Mouse (Mus musculus) left cerebral cortex, postnatal 10 days (tissue): Measurements from ENCODE around the gene Cd209d. TPM values are rescaled to one million over a fixed set of nuclear protein-coding genes. Genes with fewer than 3 reads are reported as not detected.
A peak's percentile ranks its signal among the peaks of the same experiment; 100 is the strongest.
"Not testable (repeated sequence)": the region's sequence is repeated elsewhere in the genome, so short reads cannot be mapped to it uniquely, and the experiment has no call there.

Source experiments
- DNase-seq, 2 experiments: peaks; one replicate each; pipeline ENCODE4 v3.0.0; 2021 to 2022; ENCODE audit warnings: low spot score in 2 of 2, mixed read lengths in 1 of 2; ENCODE audit errors: extremely low spot score in 1 of 2
- intact Hi-C: fragments of 180-260 bp; cut with DNase I; formaldehyde crosslinking; loops from one replicate; pipeline ENCODE4 v1.15.1; 2025
- total RNA-seq, 2 experiments: library from RNA; stranded (reverse); gene quantifications; 2 replicates each; pipeline ENCODE4 v1.2.3; 2021

Cd209d gene
- total RNA-seq: not detected

DNA sequence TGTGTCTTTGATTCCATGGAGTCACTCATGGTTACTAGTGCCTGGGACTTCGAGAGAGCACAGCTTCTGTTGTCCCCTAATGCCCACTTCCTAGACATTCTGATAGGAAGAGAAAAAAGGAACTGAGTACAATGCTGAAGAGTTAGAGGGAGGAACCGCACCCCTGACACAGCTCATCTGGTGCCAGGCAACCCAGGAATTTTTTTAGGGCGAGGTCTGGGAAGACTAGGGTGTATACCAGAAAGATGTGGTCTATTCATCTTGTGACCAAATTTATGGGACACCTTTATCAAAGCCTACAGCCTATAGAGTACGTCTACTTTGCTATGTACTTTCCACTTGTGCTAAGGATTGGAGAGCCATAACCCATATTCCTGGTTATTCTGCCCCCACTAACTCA is at the start of gene Cd209d:
Gene Cd209d (minus strand): TSS at position 101 of the 400 bp plus-strand sequence.
- DNase-seq: no peak
- intact Hi-C loops: no loop called here

DNA sequence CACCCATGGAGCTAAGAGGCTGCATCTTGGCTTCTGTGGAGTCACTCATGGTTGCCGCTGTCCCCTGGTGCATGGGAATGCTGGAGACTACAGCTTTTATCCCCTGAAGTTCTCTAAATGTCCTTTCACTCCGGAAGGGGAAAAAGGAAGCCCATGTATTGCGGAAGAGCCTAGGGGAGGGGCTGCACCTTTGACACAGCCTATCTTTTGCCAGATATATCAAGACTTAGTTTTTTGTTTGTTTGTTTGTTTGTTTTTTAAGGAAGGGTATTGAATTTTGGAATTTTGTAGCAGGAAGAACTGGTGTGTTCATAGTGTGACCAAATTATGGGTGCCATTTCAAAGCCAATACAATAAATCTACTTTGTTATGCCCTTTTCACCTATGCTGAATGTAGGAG is 48.4 kb upstream of the Cd209d start, which contains the start of gene Cd209b:
Gene Cd209b (minus strand): TSS at position 101 of the 400 bp plus-strand sequence.
- intact Hi-C loops: no loop called here
- DNase-seq: no peak

DNA sequence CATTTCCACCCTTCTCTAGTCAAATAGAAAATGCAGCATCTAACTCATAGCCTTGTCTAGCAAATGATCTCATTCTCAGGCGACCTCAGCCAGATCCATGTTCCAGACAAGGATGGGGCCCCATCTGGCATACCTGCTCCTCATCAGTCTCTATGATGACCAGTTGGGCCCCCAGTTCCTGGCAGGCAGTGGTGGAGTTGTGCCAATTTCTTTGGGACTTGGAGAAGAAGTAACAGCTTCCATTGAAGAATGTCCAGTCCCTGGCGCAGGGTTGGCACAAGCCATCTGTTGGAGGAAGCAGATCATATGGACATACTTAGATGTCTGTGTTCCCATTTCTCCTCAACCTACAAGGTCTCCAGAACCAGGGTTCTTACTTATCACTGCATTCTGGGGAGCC is 2.2 kb downstream of the Cd209d start:
- peak in 1 of 2 experiments; percentile 19 for DNase-seq
- intact Hi-C loops: no loop called here

DNA sequence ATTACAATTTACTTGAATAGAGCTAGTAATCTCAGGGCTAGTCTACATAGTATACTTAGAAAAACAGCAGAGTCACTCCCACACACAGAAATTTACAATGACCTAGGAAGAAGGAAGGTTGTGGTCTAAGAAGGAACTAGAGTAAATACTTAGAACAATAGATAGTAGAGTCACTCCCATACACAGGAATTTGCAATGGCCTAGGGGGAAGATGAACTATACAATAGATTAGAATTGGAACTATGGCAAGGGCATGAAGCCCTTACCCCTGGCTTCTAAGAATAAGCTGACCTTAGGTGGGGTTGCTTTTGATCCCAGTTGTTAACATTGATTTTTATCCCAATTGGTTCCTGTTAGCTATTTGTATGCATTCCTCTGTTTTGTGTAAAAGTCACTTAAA is 15.6 kb downstream of the Cd209d start:
- DNase-seq, intact Hi-C loops: not testable (repeated sequence)

DNA sequence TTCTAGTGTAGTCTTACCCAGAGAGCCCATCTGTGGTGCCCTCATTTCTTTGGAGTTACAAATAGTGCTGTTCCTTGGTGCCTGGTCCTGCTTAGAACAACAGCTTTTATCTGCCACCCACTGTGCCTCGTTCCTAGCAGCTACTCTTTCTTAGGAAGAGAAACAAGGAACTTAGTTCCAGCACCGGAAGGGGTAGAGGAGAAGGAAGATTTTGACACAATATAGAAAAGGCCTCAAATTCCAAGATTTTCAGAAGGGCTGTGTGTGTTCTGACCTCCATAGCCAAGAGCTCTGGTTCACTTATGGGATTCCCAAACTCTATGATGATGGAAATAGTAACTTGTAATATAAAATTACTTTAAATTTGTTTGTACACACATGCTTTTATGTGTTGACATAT is 24.1 kb downstream of the Cd209d start, which contains the start of gene Cd209e:
Gene Cd209e (minus strand): TSS at position 101 of the 400 bp plus-strand sequence.
- intact Hi-C loops: no loop called here
- DNase-seq: no peak

Other genes with a start within 250 kb of the Cd209d start
- gene Stxbp2, start 247.6 kb downstream of the Cd209d start, total RNA-seq: 10 to 100 TPM; 57.0 to 59.3 TPM
- gene Retn, start 222.8 kb downstream of the Cd209d start, total RNA-seq: 1 to 10 TPM in 1 of 2 experiments, under 1 TPM in 1; 0.81 to 1.0 TPM
- gene Mcemp1, start 212.8 kb downstream of the Cd209d start, total RNA-seq: under 1 TPM; 0.55 to 0.66 TPM
- 10 to 100 TPM; 18.6 to 25.9 TPM for gene Fcor, start 206.2 kb downstream of the Cd209d start, total RNA-seq
- gene Trappc5, start 202.3 kb downstream of the Cd209d start, total RNA-seq: 10 to 100 TPM; 31.2 to 32.3 TPM
- gene Fcer2a, start 184.4 kb downstream of the Cd209d start, total RNA-seq: not detected
- gene Clec4g, start 157.9 kb downstream of the Cd209d start, total RNA-seq: not detected
- not detected for gene Cd209a, start 129.6 kb downstream of the Cd209d start, total RNA-seq
- not detected for gene Cd209e, start 24.2 kb downstream of the Cd209d start, total RNA-seq
- under 1 TPM; 0.18 to 0.21 TPM for gene Cd209b, start 48.3 kb upstream of the Cd209d start, total RNA-seq
- under 1 TPM in 1 of 2 experiments, not detected in 1; 0.47 TPM for gene Cd209c, start 76.2 kb upstream of the Cd209d start, total RNA-seq
- under 1 TPM; 0.22 to 0.41 TPM for gene Cd209f, start 227.3 kb upstream of the Cd209d start, total RNA-seq